Mouse (Mus musculus): Measurements from ENCODE around the gene Irf9.

GRCm38 (mm10) chr14:55579511-55580496, 23.6 kb upstream of the Irf9 start:
- TF ChIP-seq POLR2A (IDR thresholded peaks at IDR 0.05; ENCODE audit: control insufficient read depth in 1 of 2, insufficient read depth in 1 of 2, low read depth in 1 of 2, low read length in 2 of 2, poor library complexity in 1 of 2) (no peak), HCFC1 (IDR thresholded peaks at IDR 0.05; ENCODE audit: low read depth, low read length) (no peak), MYC (IDR thresholded peaks at IDR 0.05; ENCODE audit: low read depth, low read length) (no peak), NRF1 (IDR thresholded peaks at IDR 0.05; ENCODE audit: insufficient read depth, low read depth, low read length, poor library complexity, severe bottlenecking) (no peak), CTCF (IDR thresholded peaks at IDR 0.05 in 2 of 3, conservative IDR thresholded peaks at IDR 0.05 in 1 of 3; ENCODE audit: control insufficient read depth in 1 of 3, insufficient read depth in 1 of 3, low read depth in 2 of 3, low read length in 3 of 3, poor library complexity in 1 of 3, severe bottlenecking in 1 of 3) (no peak), ZC3H11A (IDR thresholded peaks at IDR 0.05; ENCODE audit: low read depth, low read length) (no peak), RAD21 (IDR thresholded peaks at IDR 0.05; ENCODE audit: low read depth, low read length) (no peak), ZMIZ1 (IDR thresholded peaks at IDR 0.05; ENCODE audit: low read depth, low read length) (no peak)

Data from MEL (cell line).